Mouse (Mus musculus) layer of hippocampus, postnatal 25 days (tissue): ENCODE results near the gene Nebl. TPM values are rescaled to one million over a fixed set of nuclear protein-coding genes. Genes with fewer than 3 reads are reported as not detected.

ENCODE experiments used
- DNase-seq, 2 experiments: peaks; one replicate each; pipeline ENCODE4 v3.0.0; 2022; ENCODE audit warnings: mixed read lengths in 2 of 2, low spot score in 1 of 2; ENCODE audit errors: extremely low spot score in 1 of 2
- total RNA-seq, 2 experiments: library from RNA; stranded (reverse); gene quantifications; 2 replicates each; pipeline ENCODE4 v1.2.3; 2021

Nebl gene
- total RNA-seq, 2 experiments from 2014 or later = 126 to 150 TPM

GRCm38 (mm10) chr2:17643869-17644268 lies 87.4 kb downstream of the Nebl start:
- DNase-seq = no peak

- DNase-seq = no peak
These were observed 88.5 kb downstream of the Nebl start for GRCm38 (mm10) chr2:17642770-17643169.

- DNase-seq = no peak
These were observed 90.4 kb downstream of the Nebl start for GRCm38 (mm10) chr2:17640861-17641260.

- DNase-seq = no peak
These were observed 92.6 kb downstream of the Nebl start for GRCm38 (mm10) chr2:17638631-17639030.

GRCm38 (mm10) chr2:17623931-17624330 lies 107.3 kb downstream of the Nebl start:
- no peak for DNase-seq

- no peak for DNase-seq
These were observed 121.0 kb downstream of the Nebl start for GRCm38 (mm10) chr2:17610259-17610658.

GRCm38 (mm10) chr2:17603573-17603972 lies 127.7 kb downstream of the Nebl start:
- no peak for DNase-seq

GRCm38 (mm10) chr2:17600652-17601051 lies 130.6 kb downstream of the Nebl start:
- DNase-seq = no peak

- DNase-seq = no peak
These were observed 131.4 kb downstream of the Nebl start for GRCm38 (mm10) chr2:17599860-17600259.

GRCm38 (mm10) chr2:17597932-17598331 lies 133.3 kb downstream of the Nebl start:
- no peak for DNase-seq

GRCm38 (mm10) chr2:17589669-17590068 lies 141.6 kb downstream of the Nebl start:
- DNase-seq = no peak

- no peak for DNase-seq
These were observed 145.8 kb downstream of the Nebl start for GRCm38 (mm10) chr2:17585329-17585992.

- DNase-seq = no peak
These were observed 155.6 kb downstream of the Nebl start for GRCm38 (mm10) chr2:17575648-17576047.

GRCm38 (mm10) chr2:17571716-17572115 lies 159.5 kb downstream of the Nebl start:
- DNase-seq = no peak

GRCm38 (mm10) chr2:17558889-17559742 lies 172.1 kb downstream of the Nebl start:
- no peak for DNase-seq

- DNase-seq = no peak
These were observed 181.2 kb downstream of the Nebl start for GRCm38 (mm10) chr2:17549895-17550558.

- DNase-seq = no peak
These were observed 184.8 kb downstream of the Nebl start for GRCm38 (mm10) chr2:17546354-17546948.

- no peak for DNase-seq
These were observed 191.5 kb downstream of the Nebl start for GRCm38 (mm10) chr2:17539737-17540136.

GRCm38 (mm10) chr2:17538493-17538892 lies 192.8 kb downstream of the Nebl start:
- peak in 1 of 2 experiments; percentile 31 for DNase-seq

- no peak for DNase-seq
These were observed 199.7 kb downstream of the Nebl start for GRCm38 (mm10) chr2:17531355-17532105.
